Mouse (Mus musculus) thymus, adult 2 months (tissue): ENCODE results near the gene Hps5.

Experiments used
- CTCF ChIP-seq: fragments of 200-500 bp; IDR thresholded peaks from 2 replicates; pipeline ENCODE4 v1.5.1; 2012; ENCODE audit warnings: mild to moderate bottlenecking, control low read depth, low read length, moderate library complexity, borderline replicate concordance; ENCODE audit not compliant: control insufficient read depth, poor library complexity, insufficient read depth; ENCODE audit errors: extremely low read depth
- POLR2A ChIP-seq: fragments of 200-500 bp; IDR thresholded peaks from 2 replicates; pipeline ENCODE4 v1.6.1; 2012; ENCODE audit warnings: mild to moderate bottlenecking, low read length, control low read depth, moderate library complexity; ENCODE audit not compliant: control insufficient read depth, poor library complexity, insufficient read depth; ENCODE audit errors: extremely low read depth

DNA sequence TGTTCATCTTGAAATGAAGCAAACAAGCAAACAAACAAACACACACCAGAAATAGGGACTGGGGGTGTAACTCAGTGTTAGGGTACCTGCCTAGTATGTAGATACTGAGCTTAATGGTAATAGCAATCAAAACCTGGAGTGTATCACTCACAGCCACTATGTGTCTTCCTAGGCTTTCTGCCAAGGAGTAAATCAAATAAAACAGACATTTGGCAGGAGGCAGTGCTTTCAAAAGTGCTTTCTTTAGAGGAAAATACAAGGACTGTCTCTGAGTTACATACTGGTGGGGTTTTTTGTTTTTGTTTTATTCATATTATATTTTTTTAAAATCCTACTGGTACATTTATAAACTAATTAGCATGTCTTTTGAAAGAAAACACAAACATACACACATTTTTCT lies 28.5 kb downstream of the Hps5 start:
- TF ChIP-seq POLR2A (no peak), CTCF (no peak)
